Mouse (Mus musculus) G1E (cell line): ENCODE results near the gene Gm4869. TPM values are rescaled to one million over a fixed set of nuclear protein-coding genes. Genes with fewer than 3 reads are reported as not detected.
"Not testable (repeated sequence)": the region's sequence is repeated elsewhere in the genome, so short reads cannot be mapped to it uniquely, and the experiment has no call there.

Experiments used
- ATAC-seq: 2 replicates; pipeline ENCODE4 v1.8.0; 2016; ENCODE audit warnings: mild to moderate bottlenecking; ENCODE audit not compliant: insufficient number of reproducible peaks, poor library complexity, low FRiP score, severe bottlenecking; ENCODE audit errors: extremely low read depth
- DNase-seq: peaks from one replicate; pipeline ENCODE4 v3.0.0; 2012; ENCODE audit warnings: low spot score
- H3K27me3 ChIP-seq: 2 replicates; pipeline ENCODE4 v1.6.1; 2012; ENCODE audit warnings: mild to moderate bottlenecking, low read length, inconsistent platforms; ENCODE audit not compliant: insufficient read depth
- H3K36me3 ChIP-seq: replicated peaks from 2 replicates; pipeline ENCODE3; 2012; ENCODE audit warnings: mild to moderate bottlenecking, inconsistent platforms
- H3K4me1 ChIP-seq: 2 replicates; pipeline ENCODE4 v1.6.1; 2012; ENCODE audit warnings: low read depth, low read length, inconsistent platforms, mixed read lengths; ENCODE audit not compliant: insufficient read depth
- H3K4me3 ChIP-seq: 2 replicates; pipeline ENCODE4 v1.5.1; 2012; ENCODE audit warnings: low read depth, mild to moderate bottlenecking, inconsistent platforms, low read length, moderate library complexity, mixed read lengths
- H3K9me3 ChIP-seq: replicated peaks from 2 replicates; pipeline ENCODE4 v1.6.1; 2012; ENCODE audit warnings: inconsistent platforms
- CTCF ChIP-seq: IDR thresholded peaks from 2 replicates; pipeline ENCODE4 v1.5.1; 2012; ENCODE audit warnings: low read depth, low read length, inconsistent platforms, mixed read lengths
- GATA1 ChIP-seq: IDR thresholded peaks from 2 replicates; pipeline ENCODE4 v1.6.1; 2012; ENCODE audit warnings: borderline replicate concordance, low read length, inconsistent platforms, mixed read lengths
- GATA2 ChIP-seq: IDR thresholded peaks from 2 replicates; pipeline ENCODE4 v1.6.1; 2012; ENCODE audit warnings: low read depth, low read length, inconsistent platforms, borderline replicate concordance
- POLR2AphosphoS5 ChIP-seq: IDR thresholded peaks from 2 replicates; pipeline ENCODE4 v1.6.1; 2012; ENCODE audit warnings: low read depth, low read length, inconsistent platforms; ENCODE audit not compliant: insufficient replicate concordance
- TAL1 ChIP-seq: conservative IDR thresholded peaks from 2 replicates; pipeline ENCODE4 v1.6.1; 2012; ENCODE audit warnings: low read depth, low read length, inconsistent platforms, mixed read lengths
- polyA plus RNA-seq: library from polyadenylated mRNA; stranded (reverse); fragments of >175 nt; gene quantifications from 2 replicates; pipeline ENCODE4 v1.2.3, GENCODE M21; 2012
- total RNA-seq, 2 experiments: library from RNA; stranded (forward) in 1 of 2; stranded (reverse) in 1 of 2; fragments of 200-1000 nt in 1 of 2; fragments of >200 nt in 1 of 2; fragmentation: Nextera tagmentation in 1 of 2; gene quantifications; 2 replicates each; pipeline ENCODE4 v1.2.3; 2014 to 2017

Gene Gm4869
- total and polyA plus RNA-seq, 3 experiments: not detected

DNA sequence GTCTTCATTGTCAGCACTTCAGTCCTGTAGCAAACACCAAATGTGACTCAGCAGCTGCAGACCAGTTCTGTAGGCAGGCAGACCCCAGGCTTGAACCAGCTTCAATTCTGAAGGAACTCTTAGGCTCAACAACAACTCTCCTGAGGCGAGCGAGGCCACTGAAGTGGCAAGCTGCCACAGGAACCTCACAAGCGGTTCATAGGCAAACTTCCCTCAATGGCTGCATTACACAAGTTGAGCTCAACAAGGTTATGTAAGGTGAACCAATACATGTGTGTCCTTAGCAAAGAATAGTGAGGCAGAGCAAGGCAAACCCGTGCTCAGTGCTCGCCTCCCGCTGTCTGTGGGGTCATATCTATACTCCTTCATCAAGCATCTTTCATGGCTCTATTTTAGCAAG, 52.7 kb downstream of the Gm4869 start:
- Histone ChIP-seq H3K36me3 (no peaks in the 10 kb centered on the region), H3K9me3 (no peaks in the 10 kb centered on the region), H3K4me1 (no peaks in the 10 kb centered on the region), H3K27me3 (peaks cover 15% of the 10 kb centered on the region), H3K4me3 (no peak overlapping the region)
- ATAC-seq (no peak), DNase-seq (no peak)
- TF ChIP-seq GATA1 (no peak), TAL1 (no peak)

- DNase-seq (no peak), ATAC-seq (no peak)
- TF ChIP-seq GATA1: no peak
- no peak for TF ChIP-seq POLR2AphosphoS5
- TF ChIP-seq TAL1: no peak
- TF ChIP-seq GATA2: no peak
- no peak for TF ChIP-seq CTCF
- Histone ChIP-seq H3K9me3 (peaks cover 6% of the 10 kb centered on the region), H3K27me3 (peaks cover 24% of the 10 kb centered on the region), H3K4me1 (peaks cover 8% of the 10 kb centered on the region), H3K36me3 (no peaks in the 10 kb centered on the region), H3K4me3 (no peak overlapping the region)
Observed at GRCm38 (mm10) chr5:140500736-140501135, 55.3 kb downstream of the Gm4869 start.

- ATAC-seq: peak; percentile 42; the same call in 1 of the 2 replicates
- Histone ChIP-seq H3K36me3 (no peaks in the 10 kb centered on the region), H3K4me1 (peaks cover 10% of the 10 kb centered on the region), H3K27me3 (peaks cover 27% of the 10 kb centered on the region), H3K9me3 (peaks cover 7% of the 10 kb centered on the region), H3K4me3 (no peak overlapping the region)
- TF ChIP-seq GATA1 (no peak), TAL1 (no peak), GATA2 (no peak), CTCF (no peak), POLR2AphosphoS5 (no peak)
- DNase-seq: no peak
Observed at GRCm38 (mm10) chr5:140501982-140502836, 56.8 kb downstream of the Gm4869 start.

- H3K27me3 ChIP-seq: peaks cover 32% of the 10 kb centered on the region
- not testable (repeated sequence) for ATAC-seq, DNase-seq, H3K36me3 ChIP-seq, H3K4me3 ChIP-seq, H3K9me3 ChIP-seq
- H3K4me1 ChIP-seq: peaks cover 15% of the 10 kb centered on the region
Observed at GRCm38 (mm10) chr5:140502925-140503324, 57.5 kb downstream of the Gm4869 start.

DNA sequence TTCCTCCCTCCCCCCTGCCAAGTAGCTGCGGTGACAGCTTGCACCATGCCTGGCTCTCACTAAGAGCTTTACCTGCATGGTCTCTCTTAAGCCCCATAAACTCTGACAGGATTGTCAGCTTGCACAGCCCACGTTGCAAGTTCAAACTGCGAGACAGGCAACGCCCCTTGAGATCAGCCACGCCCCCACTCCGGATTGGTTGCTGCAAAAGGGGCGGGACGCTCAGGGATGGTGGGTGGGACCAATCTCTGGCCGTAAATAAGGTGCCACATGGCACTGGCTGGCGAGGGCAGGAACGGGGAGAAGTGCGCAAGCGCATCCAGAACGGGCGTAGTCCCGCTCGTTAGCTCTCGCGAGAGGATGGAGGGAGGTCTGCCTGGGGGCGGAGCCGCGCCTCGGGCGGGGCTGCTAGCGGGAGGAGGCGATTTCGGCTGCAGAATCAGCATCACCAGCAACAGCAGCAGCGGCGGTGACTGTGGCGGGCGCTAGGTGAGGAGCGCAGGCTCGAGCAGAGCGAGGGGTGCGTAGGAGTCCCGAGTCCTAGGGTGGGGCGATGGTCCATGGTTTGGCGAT, 59.8 kb downstream of the Gm4869 start, which contains the start of gene Chst12:
Chst12 (plus strand) TSS at position 343 of the 573 bp plus-strand sequence.
- TF ChIP-seq GATA2 (no peak), GATA1 (no peak), CTCF (no peak)
- peak within 1 kb of the TSS; percentile 28; the same call in 1 of the 2 replicates for H3K4me3 ChIP-seq
- ATAC-seq: no peak
- no peak for DNase-seq
- peaks cover 7% of the 10 kb centered on the region for H3K9me3 ChIP-seq
- H3K36me3 ChIP-seq: no peaks in the 10 kb centered on the region
- peaks cover 37% of the 10 kb centered on the region for H3K27me3 ChIP-seq
- H3K4me1 ChIP-seq: peaks cover 28% of the 10 kb centered on the region

DNA sequence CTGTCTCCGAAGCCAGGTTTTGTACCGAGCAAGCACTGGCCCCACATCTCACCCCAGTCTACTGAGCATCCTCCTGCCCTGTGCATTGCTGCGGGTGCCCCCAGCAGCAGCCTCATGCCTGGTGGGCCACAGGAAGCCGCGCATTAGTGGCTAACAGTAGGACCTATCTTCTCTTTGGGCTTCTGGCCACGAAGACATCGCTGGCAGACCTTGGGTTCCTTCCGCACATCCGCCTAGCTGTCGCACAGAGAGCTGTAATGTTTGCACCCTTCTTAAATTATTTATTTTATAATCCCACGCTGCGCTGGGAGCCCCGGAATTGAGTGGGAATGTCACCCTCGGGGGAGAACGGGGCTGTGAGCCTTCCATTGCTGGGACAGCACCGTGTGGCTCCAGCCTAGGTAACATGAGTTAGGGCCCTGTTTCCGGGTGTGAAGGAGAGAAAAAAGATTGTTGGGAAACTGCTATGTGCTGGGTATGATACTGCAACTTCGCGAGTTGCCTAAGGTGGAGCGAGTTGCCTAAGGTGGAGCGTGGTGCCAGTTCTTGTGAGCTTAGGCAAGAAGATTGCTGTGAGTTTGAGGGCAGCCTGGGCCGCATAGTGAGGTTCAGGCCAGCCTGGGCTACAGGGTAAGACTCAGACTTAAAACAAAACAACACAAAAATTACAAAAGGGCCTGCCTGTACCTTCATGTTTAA, 60.8 kb downstream of the Gm4869 start:
- no peak for ATAC-seq
- TF ChIP-seq CTCF: no peak
- no peak for TF ChIP-seq TAL1
- no peak for TF ChIP-seq GATA2
- TF ChIP-seq GATA1: no peak
- TF ChIP-seq POLR2AphosphoS5: no peak
- Histone ChIP-seq H3K9me3 (peaks cover 7% of the 10 kb centered on the region), H3K4me3 (no peak overlapping the region), H3K4me1 (peaks cover 28% of the 10 kb centered on the region), H3K27me3 (peaks cover 38% of the 10 kb centered on the region), H3K36me3 (no peaks in the 10 kb centered on the region)
- no peak for DNase-seq
